Mouse (Mus musculus): ENCODE data around the gene Rcan1. TPM values are rescaled to one million over a fixed set of nuclear protein-coding genes. Genes with fewer than 3 reads are reported as not detected.
A peak's percentile ranks its signal among the peaks of the same experiment; 100 is the strongest.

Rcan1 gene
- polyA plus RNA-seq, 1 experiment = 64.6 TPM

- no peak for TF ChIP-seq POLR2A (IDR thresholded peaks at IDR 0.05; ENCODE audit: borderline replicate concordance, extremely low read depth, insufficient read depth, insufficient read length, poor library complexity, severe bottlenecking)
- no peak for TF ChIP-seq CTCF (IDR thresholded peaks at IDR 0.05; ENCODE audit: borderline replicate concordance, extremely low read depth, insufficient read depth, insufficient read length)
- no peak for DNase-seq (ENCODE audit: low read depth)
These were observed 3.6 kb downstream of the Rcan1 start for GRCm38 (mm10) chr16:92467041-92467440.

DNA sequence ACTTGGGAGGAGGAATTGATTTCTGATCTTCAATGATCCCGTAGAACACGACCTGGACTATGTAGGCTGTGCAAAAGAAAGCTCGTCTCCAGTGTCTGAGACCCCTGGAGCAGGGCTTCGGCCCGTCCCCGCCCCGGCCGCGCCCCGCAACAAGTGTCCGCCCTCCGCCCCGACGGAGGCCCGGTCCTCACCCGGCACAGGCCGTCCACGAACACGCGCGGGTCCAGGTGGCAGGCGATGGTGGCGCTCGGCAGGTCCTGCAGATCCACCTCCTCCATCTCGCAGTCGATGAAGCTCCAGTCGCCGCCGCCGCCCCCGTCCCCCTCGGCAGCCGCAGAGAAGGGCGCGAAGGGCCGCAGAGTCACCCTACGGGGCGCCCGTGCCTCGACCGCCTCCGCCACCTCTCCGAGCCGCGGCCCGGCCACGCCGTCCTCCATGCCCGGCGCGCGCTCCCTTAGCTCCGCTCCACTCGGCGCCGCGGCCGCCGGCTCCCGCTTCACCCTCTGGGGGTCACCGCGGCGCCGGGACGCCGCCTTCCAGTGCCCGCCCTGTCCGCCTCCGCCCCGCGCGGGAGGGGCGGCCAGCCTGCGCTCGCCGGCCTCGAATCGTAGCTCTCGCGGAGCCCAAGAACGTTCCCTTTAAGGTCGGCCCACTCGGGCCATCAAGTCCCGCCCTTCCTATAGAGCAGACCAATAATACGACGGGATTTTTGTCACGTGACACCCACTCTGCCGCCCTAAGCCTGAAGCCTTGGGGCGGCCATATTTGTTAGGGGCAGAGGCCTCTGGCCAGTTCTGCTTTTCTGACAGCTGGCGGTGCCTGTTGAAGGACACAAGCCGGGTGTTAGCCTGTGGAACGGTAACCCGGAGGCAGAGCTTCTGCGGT, 4.8 kb downstream of the Rcan1 start:
- peak; percentile 99 for DNase-seq (ENCODE audit: low read depth)

DNA sequence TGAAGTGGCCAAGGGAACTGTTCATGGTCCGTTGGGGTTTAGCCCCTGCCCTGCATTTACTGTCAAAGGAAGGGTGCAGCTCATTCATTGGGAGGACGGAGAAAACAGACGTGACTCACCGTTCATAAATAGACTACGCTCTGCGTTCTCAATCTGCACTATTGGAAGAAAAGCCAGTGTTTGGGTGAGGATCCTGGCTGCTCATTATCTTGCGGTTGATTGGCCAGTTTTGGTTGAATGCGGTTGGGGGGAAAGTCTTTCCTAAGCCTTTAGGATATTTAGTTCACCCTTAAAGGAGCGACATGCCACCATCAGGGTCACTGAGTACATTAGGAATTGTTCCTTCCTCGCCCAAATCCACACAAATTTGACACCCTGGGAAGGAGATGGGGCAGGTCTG, 5.4 kb downstream of the Rcan1 start:
- DNase-seq (ENCODE audit: low read depth) = peak; percentile 45

More for the DNA sequence above, 4.8 kb downstream of the Rcan1 start:
- peak; percentile 72; the same call in 1 of the 2 replicates for TF ChIP-seq POLR2A (IDR thresholded peaks at IDR 0.05; ENCODE audit: borderline replicate concordance, extremely low read depth, insufficient read depth, insufficient read length, poor library complexity, severe bottlenecking)
- no peak for TF ChIP-seq CTCF (IDR thresholded peaks at IDR 0.05; ENCODE audit: borderline replicate concordance, extremely low read depth, insufficient read depth, insufficient read length)

GRCm38 (mm10) chr16:92464390-92464972, 6.2 kb downstream of the Rcan1 start:
- peak; percentile 41 for DNase-seq (ENCODE audit: low read depth)

More for the DNA sequence above, 5.4 kb downstream of the Rcan1 start:
- TF ChIP-seq POLR2A (IDR thresholded peaks at IDR 0.05; ENCODE audit: borderline replicate concordance, extremely low read depth, insufficient read depth, insufficient read length, poor library complexity, severe bottlenecking) (no peak), CTCF (IDR thresholded peaks at IDR 0.05; ENCODE audit: borderline replicate concordance, extremely low read depth, insufficient read depth, insufficient read length) (no peak)

DNA sequence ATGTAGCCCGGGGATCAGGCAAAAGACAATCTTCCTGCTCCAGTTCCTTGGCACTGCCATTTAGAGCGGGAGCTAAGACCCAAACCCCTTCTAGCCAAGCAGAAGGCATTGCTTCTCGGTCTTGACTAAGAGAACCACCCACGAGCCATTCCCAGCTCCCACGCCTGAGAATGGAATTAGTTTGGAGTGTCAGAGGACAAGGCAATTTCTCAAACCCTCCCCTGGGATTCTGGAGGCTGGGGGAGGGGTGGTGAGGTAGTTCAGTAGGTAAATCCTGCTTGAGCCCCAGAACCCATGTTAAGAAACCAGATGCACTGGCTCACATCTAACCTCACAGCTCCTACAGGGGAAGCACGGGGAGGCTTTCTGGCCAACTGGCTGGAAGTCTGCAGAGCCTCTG, 9.3 kb downstream of the Rcan1 start:
- no peak for DNase-seq (ENCODE audit: low read depth)
- TF ChIP-seq POLR2A (IDR thresholded peaks at IDR 0.05; ENCODE audit: borderline replicate concordance, extremely low read depth, insufficient read depth, insufficient read length, poor library complexity, severe bottlenecking) (no peak), CTCF (IDR thresholded peaks at IDR 0.05; ENCODE audit: borderline replicate concordance, extremely low read depth, insufficient read depth, insufficient read length) (no peak)

More at GRCm38 (mm10) chr16:92464390-92464972, 6.2 kb downstream of the Rcan1 start:
- TF ChIP-seq CTCF (IDR thresholded peaks at IDR 0.05; ENCODE audit: borderline replicate concordance, extremely low read depth, insufficient read depth, insufficient read length) (no peak), POLR2A (IDR thresholded peaks at IDR 0.05; ENCODE audit: borderline replicate concordance, extremely low read depth, insufficient read depth, insufficient read length, poor library complexity, severe bottlenecking) (no peak)

GRCm38 (mm10) chr16:92457594-92457993, 13.1 kb downstream of the Rcan1 start:
- no peak for TF ChIP-seq POLR2A (IDR thresholded peaks at IDR 0.05; ENCODE audit: borderline replicate concordance, extremely low read depth, insufficient read depth, insufficient read length, poor library complexity, severe bottlenecking)
- peak; percentile 95 for TF ChIP-seq CTCF (IDR thresholded peaks at IDR 0.05; ENCODE audit: borderline replicate concordance, extremely low read depth, insufficient read depth, insufficient read length)
- peak; percentile 85 for DNase-seq (ENCODE audit: low read depth)

DNA sequence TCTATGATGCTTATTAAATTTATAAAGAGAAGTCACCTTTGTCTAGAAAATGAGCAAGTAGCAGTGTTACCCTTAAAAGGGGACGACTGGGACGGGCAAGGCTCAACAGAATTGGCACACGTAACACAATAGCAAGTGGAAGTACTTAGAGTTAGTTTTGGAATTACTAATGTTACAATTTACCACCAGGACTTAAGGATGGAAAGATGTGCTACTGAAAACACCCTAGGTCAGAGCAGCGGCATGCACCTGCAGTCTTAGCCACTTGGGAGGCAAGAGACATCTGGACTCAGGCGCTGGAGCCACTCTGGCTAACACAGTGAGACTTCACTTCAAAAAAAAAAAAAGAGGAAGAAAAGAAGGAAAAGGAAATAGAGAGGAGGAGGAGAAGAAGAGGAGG, 14.7 kb downstream of the Rcan1 start:
- no peak for TF ChIP-seq CTCF (IDR thresholded peaks at IDR 0.05; ENCODE audit: borderline replicate concordance, extremely low read depth, insufficient read depth, insufficient read length)
- no peak for TF ChIP-seq POLR2A (IDR thresholded peaks at IDR 0.05; ENCODE audit: borderline replicate concordance, extremely low read depth, insufficient read depth, insufficient read length, poor library complexity, severe bottlenecking)
- no peak for DNase-seq (ENCODE audit: low read depth)

- no peak for DNase-seq (ENCODE audit: low read depth)
These were observed 15.2 kb downstream of the Rcan1 start for GRCm38 (mm10) chr16:92455488-92455887.

DNA sequence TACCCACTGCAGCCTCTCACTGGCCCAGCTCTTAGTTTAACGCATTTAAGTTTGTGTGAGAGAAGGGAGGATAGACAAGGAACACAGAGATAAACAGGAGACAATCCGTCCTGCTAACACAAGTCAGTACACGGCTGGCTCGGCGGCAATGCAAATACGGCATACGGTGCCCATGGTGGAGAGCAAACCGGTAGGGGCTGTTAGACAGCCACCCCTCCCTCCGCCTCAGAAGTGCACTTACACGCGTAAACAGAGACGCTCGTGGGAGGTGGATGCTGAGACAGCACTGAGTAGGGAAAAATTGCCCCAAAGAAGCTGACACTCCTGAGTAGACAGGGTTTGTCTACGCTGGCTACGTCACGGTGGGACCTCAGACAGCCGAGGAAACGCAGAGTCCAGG, 16.2 kb downstream of the Rcan1 start:
- TF ChIP-seq CTCF (IDR thresholded peaks at IDR 0.05; ENCODE audit: borderline replicate concordance, extremely low read depth, insufficient read depth, insufficient read length) (no peak), POLR2A (IDR thresholded peaks at IDR 0.05; ENCODE audit: borderline replicate concordance, extremely low read depth, insufficient read depth, insufficient read length, poor library complexity, severe bottlenecking) (no peak)
- no peak for DNase-seq (ENCODE audit: low read depth)

More at GRCm38 (mm10) chr16:92455488-92455887, 15.2 kb downstream of the Rcan1 start:
- TF ChIP-seq POLR2A (IDR thresholded peaks at IDR 0.05; ENCODE audit: borderline replicate concordance, extremely low read depth, insufficient read depth, insufficient read length, poor library complexity, severe bottlenecking) = no peak
- peak; percentile 15; the same call in 1 of the 2 replicates for TF ChIP-seq CTCF (IDR thresholded peaks at IDR 0.05; ENCODE audit: borderline replicate concordance, extremely low read depth, insufficient read depth, insufficient read length)

- TF ChIP-seq CTCF (IDR thresholded peaks at IDR 0.05; ENCODE audit: borderline replicate concordance, extremely low read depth, insufficient read depth, insufficient read length) = no peak
- no peak for TF ChIP-seq POLR2A (IDR thresholded peaks at IDR 0.05; ENCODE audit: borderline replicate concordance, extremely low read depth, insufficient read depth, insufficient read length, poor library complexity, severe bottlenecking)
- no peak for DNase-seq (ENCODE audit: low read depth)
These were observed 16.7 kb downstream of the Rcan1 start for GRCm38 (mm10) chr16:92454002-92454401.

DNA sequence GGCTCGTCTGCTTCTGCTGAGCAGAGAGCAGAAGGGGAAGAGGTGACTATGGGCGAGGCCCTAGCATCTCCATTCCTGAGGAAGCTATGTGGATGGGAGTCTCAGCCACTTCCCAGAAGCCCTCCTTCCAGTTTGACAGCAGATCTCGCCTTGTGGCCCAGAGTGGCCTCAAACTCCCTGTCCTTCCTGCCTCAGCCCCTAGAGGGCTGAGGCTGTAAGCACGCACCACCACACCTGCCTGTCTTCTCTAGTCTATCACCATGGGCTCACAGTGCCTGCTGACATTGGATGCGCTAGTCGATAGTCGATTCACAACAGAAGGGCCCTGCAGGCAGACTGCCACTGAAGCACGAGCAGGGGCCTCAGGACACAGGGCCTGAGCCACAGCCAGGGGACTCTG, 18.1 kb downstream of the Rcan1 start:
- peak; percentile 27 for DNase-seq (ENCODE audit: low read depth)

More for the DNA sequence above, 18.1 kb downstream of the Rcan1 start:
- TF ChIP-seq CTCF (IDR thresholded peaks at IDR 0.05; ENCODE audit: borderline replicate concordance, extremely low read depth, insufficient read depth, insufficient read length) (peak; percentile 41; the same call in 1 of the 2 replicates), POLR2A (IDR thresholded peaks at IDR 0.05; ENCODE audit: borderline replicate concordance, extremely low read depth, insufficient read depth, insufficient read length, poor library complexity, severe bottlenecking) (no peak)
